Mouse (Mus musculus): ENCODE measurements around the gene Cdh13. TPM values are rescaled to one million over a fixed set of nuclear protein-coding genes. Genes with fewer than 3 reads are reported as not detected.
A peak's percentile ranks its signal among the peaks of the same experiment; 100 is the strongest.

The Cdh13 gene
- polyA plus RNA-seq, 1 experiment from 2014 or later, result 63.9 TPM

DNA sequence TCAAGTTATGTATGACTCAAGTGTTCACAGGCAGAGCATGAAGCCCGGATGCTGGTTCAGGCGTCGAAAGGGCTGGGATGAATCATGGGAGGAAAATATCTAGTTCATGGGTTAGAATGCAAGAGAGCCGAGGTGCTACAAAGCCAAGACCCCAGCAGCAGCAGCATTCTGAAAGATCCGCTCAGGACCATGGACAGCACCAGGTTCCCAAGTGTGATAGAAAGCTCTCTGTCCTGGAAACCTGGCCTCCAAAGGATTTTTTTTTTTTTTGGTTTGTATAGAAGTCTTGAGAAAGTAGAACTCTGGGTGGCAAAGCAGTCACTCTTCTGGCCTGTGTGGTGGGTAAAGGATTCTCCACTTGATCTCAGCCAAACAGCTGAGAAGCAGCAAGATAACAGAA, 880.5 kb downstream of the Cdh13 start:
- H3K27ac ChIP-seq, result no peak overlapping the region
- H3K27me3 ChIP-seq, result no peaks in the 10 kb centered on the region
- no peak overlapping the region for H3K9ac ChIP-seq
- no peaks in the 10 kb centered on the region for H3K9me3 ChIP-seq (replicated peaks)
- no peaks in the 10 kb centered on the region for H3K36me3 ChIP-seq
- H3K4me3 ChIP-seq, result no peak overlapping the region
- ATAC-seq (replicated peaks; ENCODE audit: insufficient number of reproducible peaks, insufficient read depth, low FRiP score, low read depth), result no peak
- H3K4me2 ChIP-seq, result no peak overlapping the region
- 54% methylated on average over 5 of the region's 5 CpGs for WGBS
- no peaks in the 10 kb centered on the region for H3K4me1 ChIP-seq (replicated peaks)

DNA sequence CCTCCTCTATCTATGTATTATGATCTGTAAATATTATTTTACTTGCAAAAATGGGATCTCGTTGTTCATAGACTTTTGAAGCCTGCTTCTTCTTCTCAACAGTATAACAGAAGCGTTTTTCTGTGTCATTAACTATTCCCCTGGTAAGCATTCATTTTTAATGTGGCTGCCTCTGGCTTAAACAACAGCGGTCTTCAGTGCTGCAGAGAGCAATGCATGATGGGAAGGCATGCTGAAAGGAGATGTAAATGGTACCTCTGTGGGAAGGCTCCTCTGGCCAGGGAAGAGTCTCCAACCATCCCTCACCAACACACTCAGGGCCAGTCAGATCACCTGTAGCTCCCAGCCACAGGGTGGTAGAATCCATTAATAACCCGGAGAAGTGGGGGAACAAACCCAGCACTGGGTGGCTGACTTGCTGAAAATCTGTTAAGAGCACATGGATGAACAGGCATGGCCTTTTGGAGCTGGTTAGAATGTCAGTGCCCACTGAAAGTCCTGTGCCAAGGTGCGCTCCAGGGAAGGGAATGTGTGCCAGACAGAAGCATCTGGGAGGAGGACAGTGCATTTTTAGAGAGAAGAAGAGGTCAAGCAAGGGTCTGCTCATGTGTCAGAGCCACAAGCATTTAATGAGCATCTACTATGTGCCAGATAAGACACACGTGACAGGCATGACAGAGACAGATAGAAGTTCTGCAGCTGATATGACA, 893.8 kb downstream of the Cdh13 start:
- Histone ChIP-seq H3K4me1 (replicated peaks) (no peaks in the 10 kb centered on the region), H3K9me3 (replicated peaks) (no peaks in the 10 kb centered on the region), H3K4me3 (no peak overlapping the region), H3K27ac (no peak overlapping the region), H3K27me3 (no peaks in the 10 kb centered on the region), H3K36me3 (no peaks in the 10 kb centered on the region), H3K4me2 (no peak overlapping the region), H3K9ac (no peak overlapping the region)
- 70% methylated on average over 6 of the region's 6 CpGs for WGBS
- ATAC-seq (replicated peaks; ENCODE audit: insufficient number of reproducible peaks, insufficient read depth, low FRiP score, low read depth), result no peak

DNA sequence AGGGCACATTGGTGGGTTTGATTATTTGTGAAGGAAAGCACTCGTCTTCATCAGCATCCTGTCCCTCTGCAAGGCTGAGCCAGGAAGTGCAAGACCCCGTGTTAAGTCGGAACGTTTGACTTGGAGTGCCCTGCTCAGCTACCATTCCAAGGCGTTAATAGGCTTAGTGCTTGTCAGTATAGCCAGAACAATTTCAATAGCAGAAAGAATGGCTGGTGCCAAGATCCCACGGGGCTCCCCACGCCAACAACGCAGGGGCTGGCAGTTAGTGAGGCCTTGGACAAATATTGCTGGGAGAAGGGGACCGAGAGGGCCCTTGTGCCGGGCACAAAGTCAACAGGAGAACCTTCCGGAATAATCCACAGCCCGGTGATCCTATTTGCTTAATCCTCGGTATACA, 897.1 kb downstream of the Cdh13 start:
- Histone ChIP-seq H3K4me2 (no peak overlapping the region), H3K36me3 (no peaks in the 10 kb centered on the region), H3K4me1 (replicated peaks) (no peaks in the 10 kb centered on the region), H3K4me3 (no peak overlapping the region), H3K9ac (no peak overlapping the region), H3K9me3 (replicated peaks) (no peaks in the 10 kb centered on the region), H3K27ac (no peak overlapping the region), H3K27me3 (no peaks in the 10 kb centered on the region)
- 64% methylated on average over 13 of the region's 13 CpGs for WGBS
- no peak for ATAC-seq (replicated peaks; ENCODE audit: insufficient number of reproducible peaks, insufficient read depth, low FRiP score, low read depth)

DNA sequence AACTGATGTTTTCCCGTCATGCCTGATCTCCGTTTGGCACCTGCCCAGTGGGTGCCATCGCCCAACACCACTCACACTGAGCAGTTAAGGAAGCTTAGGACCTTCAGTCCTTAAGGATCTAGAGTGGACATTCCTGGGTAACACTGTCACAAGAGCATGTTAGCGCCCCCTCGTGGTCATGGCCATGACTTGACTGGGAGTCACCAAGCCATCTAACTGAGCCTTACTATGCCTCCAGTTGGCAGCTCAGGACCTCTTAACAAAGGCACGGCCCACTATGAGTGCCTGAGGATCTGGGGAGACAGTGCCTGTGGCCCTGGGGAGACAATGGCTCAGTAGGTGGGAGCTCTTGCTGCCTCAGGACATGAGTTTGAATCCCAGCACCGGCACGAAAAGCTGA, 912.2 kb downstream of the Cdh13 start:
- 61% methylated on average over 8 of the region's 8 CpGs for WGBS
- no peak overlapping the region for H3K4me2 ChIP-seq
- H3K27me3 ChIP-seq, result no peaks in the 10 kb centered on the region
- no peak overlapping the region for H3K27ac ChIP-seq
- H3K4me3 ChIP-seq, result no peak overlapping the region
- H3K9me3 ChIP-seq (replicated peaks), result no peaks in the 10 kb centered on the region
- H3K36me3 ChIP-seq, result no peaks in the 10 kb centered on the region
- no peak for ATAC-seq (replicated peaks; ENCODE audit: insufficient number of reproducible peaks, insufficient read depth, low FRiP score, low read depth)
- H3K4me1 ChIP-seq (replicated peaks), result peaks cover 15% of the 10 kb centered on the region
- no peak overlapping the region for H3K9ac ChIP-seq

DNA sequence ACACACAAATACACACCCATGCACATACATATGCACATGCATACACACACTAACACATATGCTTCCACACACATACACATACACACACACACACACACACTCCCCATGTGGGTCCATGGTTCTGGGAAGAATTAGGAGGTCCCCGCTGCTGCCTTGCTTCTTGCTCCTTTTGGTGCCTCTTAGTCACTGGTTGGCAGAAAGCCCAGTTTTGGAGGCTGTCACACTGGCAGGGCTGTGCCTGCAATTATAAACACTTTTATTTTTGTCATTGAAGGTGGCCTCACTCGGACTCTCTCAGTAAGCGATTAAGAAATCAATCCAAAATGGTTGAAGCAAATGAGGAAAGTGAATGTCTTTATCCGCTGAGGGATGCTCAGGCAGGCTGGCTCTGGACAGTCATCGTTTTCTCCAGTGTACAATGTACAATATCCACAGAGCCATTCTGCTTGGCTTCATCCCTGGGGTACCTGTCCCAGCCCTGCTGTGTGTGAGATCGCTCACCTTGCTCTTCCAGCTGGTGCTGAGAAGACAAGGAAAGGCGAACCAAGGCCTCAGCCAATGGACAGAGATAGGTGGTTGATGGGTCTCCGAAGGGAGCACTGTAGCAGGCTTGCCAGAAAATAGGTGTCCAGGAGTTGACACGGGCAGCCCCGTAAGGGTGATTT, 913.1 kb downstream of the Cdh13 start:
- no peaks in the 10 kb centered on the region for H3K27me3 ChIP-seq
- no peak overlapping the region for H3K4me3 ChIP-seq
- H3K9ac ChIP-seq, result no peak overlapping the region
- WGBS, result 60% methylated on average over 10 of the region's 10 CpGs
- H3K4me1 ChIP-seq (replicated peaks), result peaks cover 15% of the 10 kb centered on the region
- H3K9me3 ChIP-seq (replicated peaks), result no peaks in the 10 kb centered on the region
- H3K27ac ChIP-seq, result peak overlapping the region; percentile 57; the same call in 1 of the 2 replicates
- peak overlapping the region; percentile 30; the same call in 1 of the 2 replicates for H3K4me2 ChIP-seq
- peak; percentile 53; the same call in 1 of the 2 replicates for ATAC-seq (replicated peaks; ENCODE audit: insufficient number of reproducible peaks, insufficient read depth, low FRiP score, low read depth)
- H3K36me3 ChIP-seq, result no peaks in the 10 kb centered on the region

DNA sequence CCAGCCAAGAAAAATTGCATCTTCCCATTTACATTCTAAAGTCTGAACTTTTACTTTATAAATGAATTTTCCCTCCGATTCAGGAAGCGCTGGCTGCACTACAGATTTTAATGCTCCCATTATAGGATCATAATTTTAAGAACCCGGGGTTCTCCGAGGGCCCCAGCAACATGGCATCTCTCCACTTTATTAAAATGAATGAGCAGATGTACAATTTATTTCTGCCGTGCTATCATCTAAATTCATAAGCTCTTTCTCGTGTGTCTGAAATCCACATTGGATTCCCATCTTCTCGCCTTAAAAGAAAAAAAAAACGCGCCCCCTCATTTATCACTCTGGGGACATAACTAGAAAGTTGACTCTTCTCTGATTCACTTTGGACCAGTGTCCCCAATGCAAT, 925.0 kb downstream of the Cdh13 start:
- Histone ChIP-seq H3K9me3 (replicated peaks) (no peaks in the 10 kb centered on the region), H3K27ac (no peak overlapping the region), H3K4me3 (no peak overlapping the region), H3K4me1 (replicated peaks) (no peaks in the 10 kb centered on the region), H3K36me3 (no peaks in the 10 kb centered on the region), H3K27me3 (no peaks in the 10 kb centered on the region), H3K9ac (no peak overlapping the region), H3K4me2 (no peak overlapping the region)
- no peak for ATAC-seq (replicated peaks; ENCODE audit: insufficient number of reproducible peaks, insufficient read depth, low FRiP score, low read depth)
- WGBS, result 82% methylated on average over 9 of the region's 9 CpGs

DNA sequence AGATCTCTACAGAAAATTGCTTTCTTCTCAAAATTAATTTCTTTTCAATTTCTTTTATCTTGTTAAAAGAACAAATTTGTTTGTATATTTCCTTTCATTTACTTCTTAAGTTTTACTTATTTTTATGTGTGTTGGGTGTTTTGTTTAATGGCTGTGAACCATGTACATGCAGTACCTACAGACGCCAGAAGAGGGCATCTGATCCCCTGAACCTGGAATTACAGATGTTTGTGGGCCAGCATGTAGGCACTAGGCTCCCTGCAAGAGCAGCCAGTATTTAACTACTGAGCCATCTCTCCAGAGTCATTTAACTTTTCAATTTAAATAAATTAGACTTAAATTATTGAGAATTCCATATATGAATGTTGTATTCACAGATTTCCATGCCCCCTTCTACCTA, 941.0 kb downstream of the Cdh13 start:
- H3K27ac ChIP-seq, result no peak overlapping the region
- H3K27me3 ChIP-seq, result no peaks in the 10 kb centered on the region
- H3K4me1 ChIP-seq (replicated peaks), result no peaks in the 10 kb centered on the region
- no peak overlapping the region for H3K9ac ChIP-seq
- no peak overlapping the region for H3K4me3 ChIP-seq
- H3K9me3 ChIP-seq (replicated peaks), result no peaks in the 10 kb centered on the region
- no peaks in the 10 kb centered on the region for H3K36me3 ChIP-seq
- ATAC-seq (replicated peaks; ENCODE audit: insufficient number of reproducible peaks, insufficient read depth, low FRiP score, low read depth), result no peak
- 0% methylated on average over 1 of the region's 1 CpGs for WGBS
- H3K4me2 ChIP-seq, result no peak overlapping the region

DNA sequence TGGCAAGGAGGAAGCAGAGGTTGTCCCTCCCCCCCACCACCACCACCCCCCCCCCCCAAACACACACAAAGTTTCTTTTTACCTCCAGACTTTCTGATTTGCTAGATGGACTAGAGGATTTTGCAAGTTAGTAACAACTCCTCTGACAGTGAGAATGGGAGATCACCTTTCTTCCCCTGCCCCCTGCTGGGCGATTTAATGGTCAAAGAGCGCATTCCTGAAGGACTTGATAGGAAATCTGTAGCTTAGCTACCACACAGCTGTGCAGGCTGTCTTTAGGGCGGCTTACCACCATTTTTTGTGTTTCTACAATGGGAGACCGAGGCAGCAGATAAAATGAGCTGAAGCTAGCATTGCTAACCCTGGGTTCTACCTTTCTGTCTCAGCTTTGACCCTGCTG, 961.6 kb downstream of the Cdh13 start:
- Histone ChIP-seq H3K4me2 (no peak overlapping the region), H3K27ac (no peak overlapping the region), H3K27me3 (no peaks in the 10 kb centered on the region), H3K9me3 (replicated peaks) (0 out of 2 replicates have a peak, but pooled peaks cover 4% of the 10 kb centered on the region), H3K36me3 (no peaks in the 10 kb centered on the region), H3K9ac (no peak overlapping the region), H3K4me1 (replicated peaks) (no peaks in the 10 kb centered on the region), H3K4me3 (no peak overlapping the region)
- ATAC-seq (replicated peaks; ENCODE audit: insufficient number of reproducible peaks, insufficient read depth, low FRiP score, low read depth), result no peak
- 54% methylated on average over 4 of the region's 4 CpGs for WGBS

DNA sequence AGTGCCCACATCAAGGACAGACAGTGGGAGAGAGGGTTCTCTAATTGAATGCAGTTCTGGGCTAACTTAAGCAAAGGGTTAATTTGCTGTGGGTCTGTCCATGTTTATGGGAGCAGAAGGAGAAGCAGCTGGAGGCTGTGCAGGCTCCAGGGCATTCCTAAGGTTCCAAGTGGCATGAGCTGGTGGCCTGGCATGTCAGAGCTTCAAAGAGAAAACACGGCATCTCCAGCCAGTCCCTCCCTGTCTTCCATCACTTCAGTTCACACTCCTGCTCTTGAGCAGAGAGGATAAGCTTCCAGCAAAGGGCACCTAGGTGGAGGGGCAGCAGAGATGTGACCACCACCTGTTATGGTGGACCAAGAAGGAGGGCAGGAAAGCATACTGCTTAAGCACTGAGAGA, 962.1 kb downstream of the Cdh13 start:
- no peak overlapping the region for H3K27ac ChIP-seq
- no peak overlapping the region for H3K4me2 ChIP-seq
- no peaks in the 10 kb centered on the region for H3K27me3 ChIP-seq
- no peaks in the 10 kb centered on the region for H3K4me1 ChIP-seq (replicated peaks)
- H3K9me3 ChIP-seq (replicated peaks), result 0 out of 2 replicates have a peak, but pooled peaks cover 4% of the 10 kb centered on the region
- no peaks in the 10 kb centered on the region for H3K36me3 ChIP-seq
- ATAC-seq (replicated peaks; ENCODE audit: insufficient number of reproducible peaks, insufficient read depth, low FRiP score, low read depth), result no peak
- H3K9ac ChIP-seq, result no peak overlapping the region
- no peak overlapping the region for H3K4me3 ChIP-seq
- 56% methylated on average over 1 of the region's 1 CpGs for WGBS

DNA sequence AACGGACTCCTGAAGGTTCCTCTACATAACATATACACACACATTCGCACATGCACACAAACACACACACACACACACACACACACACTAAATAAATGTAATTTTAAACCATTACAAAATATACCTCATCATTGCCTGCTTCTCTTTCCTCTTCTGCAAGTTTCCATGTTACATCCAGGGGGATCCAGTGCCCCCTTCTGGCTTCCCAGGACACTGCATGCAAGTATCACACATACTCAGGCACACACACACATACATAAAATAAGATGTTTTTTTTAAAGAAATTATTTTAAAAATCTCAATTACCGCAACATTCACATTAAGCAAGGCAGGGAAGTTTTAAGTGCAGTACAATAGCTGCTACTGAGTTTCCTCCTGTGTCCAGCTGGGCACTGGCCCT, 970.8 kb downstream of the Cdh13 start:
- Histone ChIP-seq H3K27ac (no peak overlapping the region), H3K27me3 (no peaks in the 10 kb centered on the region), H3K4me3 (no peak overlapping the region), H3K4me1 (replicated peaks) (no peaks in the 10 kb centered on the region), H3K36me3 (no peaks in the 10 kb centered on the region), H3K4me2 (no peak overlapping the region), H3K9me3 (replicated peaks) (no peaks in the 10 kb centered on the region), H3K9ac (no peak overlapping the region)
- WGBS, result 89% methylated on average over 3 of the region's 3 CpGs
- no peak for ATAC-seq (replicated peaks; ENCODE audit: insufficient number of reproducible peaks, insufficient read depth, low FRiP score, low read depth)

DNA sequence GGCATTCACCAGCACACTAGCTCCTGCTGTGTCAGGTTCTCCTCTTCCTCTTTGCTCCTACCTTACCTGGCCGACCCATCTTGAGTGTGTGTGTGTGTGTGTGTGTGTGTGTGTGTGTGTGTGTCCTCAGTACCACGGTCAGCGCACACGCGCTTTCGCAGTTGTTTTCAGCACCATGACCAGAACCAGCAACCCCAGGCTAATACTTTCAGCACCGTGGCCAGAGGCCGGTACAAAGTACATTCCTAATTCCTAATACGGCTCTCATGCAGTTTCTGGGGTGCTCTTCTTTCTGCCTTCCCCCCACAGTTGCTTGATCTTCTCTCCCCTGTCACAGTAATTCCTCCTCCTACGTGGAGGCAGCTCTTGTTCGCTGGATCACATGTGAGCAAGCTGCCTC, 975.1 kb downstream of the Cdh13 start:
- WGBS, result 30% methylated on average over 11 of the region's 11 CpGs
- Histone ChIP-seq H3K4me1 (replicated peaks) (no peaks in the 10 kb centered on the region), H3K27ac (no peak overlapping the region), H3K27me3 (no peaks in the 10 kb centered on the region), H3K36me3 (no peaks in the 10 kb centered on the region), H3K4me2 (no peak overlapping the region), H3K9ac (no peak overlapping the region), H3K4me3 (no peak overlapping the region), H3K9me3 (replicated peaks) (no peaks in the 10 kb centered on the region)
- ATAC-seq (replicated peaks; ENCODE audit: insufficient number of reproducible peaks, insufficient read depth, low FRiP score, low read depth), result no peak; the same call in 1 of the 2 replicates

DNA sequence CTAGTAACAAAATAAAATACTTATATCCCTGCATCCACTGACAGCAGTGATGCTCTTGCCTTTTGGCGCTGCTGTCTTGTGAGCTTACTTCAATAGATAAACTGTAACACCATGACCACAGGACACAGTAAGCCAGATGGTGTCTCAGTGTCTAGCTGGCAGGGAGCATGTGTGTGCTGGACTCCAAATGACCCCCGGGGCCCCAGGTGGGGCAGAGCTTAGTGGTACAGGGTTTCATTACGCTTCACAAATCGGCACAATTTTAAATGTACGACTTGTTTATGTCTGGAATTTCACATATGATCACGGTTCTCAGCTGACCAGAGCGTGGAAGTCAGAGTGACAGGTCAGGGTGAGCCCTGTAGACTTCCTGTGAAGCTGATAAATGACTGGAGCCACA, 980.2 kb downstream of the Cdh13 start:
- no peak overlapping the region for H3K27ac ChIP-seq
- no peaks in the 10 kb centered on the region for H3K36me3 ChIP-seq
- no peak overlapping the region for H3K4me2 ChIP-seq
- H3K4me3 ChIP-seq, result no peak overlapping the region
- ATAC-seq (replicated peaks; ENCODE audit: insufficient number of reproducible peaks, insufficient read depth, low FRiP score, low read depth), result no peak
- H3K9me3 ChIP-seq (replicated peaks), result no peaks in the 10 kb centered on the region
- no peaks in the 10 kb centered on the region for H3K4me1 ChIP-seq (replicated peaks)
- H3K27me3 ChIP-seq, result no peaks in the 10 kb centered on the region
- 69% methylated on average over 7 of the region's 7 CpGs for WGBS
- H3K9ac ChIP-seq, result no peak overlapping the region

Measured in heart, embryonic 15.5 days (tissue).